Comparison of ENCODE assay signal across 11 mouse cellular contexts in genomic region chr6:54485000-54485399, GRCm38 (mm10). TPM values are rescaled to one million over a fixed set of nuclear protein-coding genes. Genes with fewer than 3 reads are reported as not detected.
A peak's percentile ranks its signal among the peaks of the same experiment; 100 is the strongest.
DNase-seq lines count a peak whose midpoint lies in the region; ATAC-seq lines count a peak whose summit lies in the region.
"Had no signal": no experiment of that assay in that cellular context is flagged by ENCODE, and none has a peak within 500 bp of the region (broad histone marks: within the 10 kb centered on the region; RNA-seq: fewer than 3 reads in every experiment).

No protein-coding gene starts in this region.

- WGBS in neural tube, embryonic 11.5 days: 14% methylated on average over 11 of the region's 12 CpGs
- WGBS in forebrain, embryonic 10.5 days: 13% methylated on average over 12 of the region's 12 CpGs
- 26% methylated on average over 12 of the region's 12 CpGs for WGBS in intestine, embryonic 15.5 days
- WGBS in stomach, embryonic 14.5 days: 24% methylated on average over 12 of the region's 12 CpGs

- H3K36me3 ChIP-seq in neural tube, embryonic 11.5 days (ENCODE audit: control insufficient read depth, insufficient read depth, low read length): no peaks in the 10 kb centered on the region
- H3K36me3 ChIP-seq in forebrain, embryonic 10.5 days (replicated peaks): no peaks in the 10 kb centered on the region
- no peaks in the 10 kb centered on the region for H3K36me3 ChIP-seq in intestine, embryonic 15.5 days
- no peaks in the 10 kb centered on the region for H3K36me3 ChIP-seq in stomach, embryonic 14.5 days (ENCODE audit: control insufficient read depth, insufficient read depth, low read length)

- DNase-seq in neural tube, embryonic 11.5 days (ENCODE audit: low spot score): no peak
- no peak for DNase-seq in neural tube, embryonic 10.5 days (ENCODE audit: extremely low spot score, low spot score)
- peak; percentile 41 for DNase-seq in forebrain, embryonic 10.5 days (ENCODE audit: extremely low spot score, low spot score)
- no peak for DNase-seq in frontal cortex, postnatal 14 days (ENCODE audit: low spot score in 2 of 2)
- no peak for DNase-seq in spleen, postnatal 36 days (ENCODE audit: low spot score in 2 of 2)
- no peak for DNase-seq in T-cell, adult 2 months (ENCODE audit: low spot score)
- DNase-seq: adrenal gland, adult 8-10 months had no signal

- 0 out of 2 replicates have a peak, but pooled peaks cover 3% of the 10 kb centered on the region for H3K27me3 ChIP-seq in neural tube, embryonic 11.5 days (ENCODE audit: control insufficient read depth, insufficient read depth, low read length)
- peaks cover 36% of the 10 kb centered on the region for H3K27me3 ChIP-seq in forebrain, embryonic 10.5 days (ENCODE audit: poor library complexity, severe bottlenecking)
- H3K27me3 ChIP-seq in intestine, embryonic 15.5 days (replicated peaks): no peaks in the 10 kb centered on the region
- peaks cover 4% of the 10 kb centered on the region; the same call in 1 of the 2 replicates for H3K27me3 ChIP-seq in stomach, embryonic 14.5 days (ENCODE audit: control insufficient read depth, insufficient read depth, low read length)

- peak overlapping the region; percentile 27; the same call in 1 of the 2 replicates for H3K4me3 ChIP-seq in neural tube, embryonic 11.5 days (ENCODE audit: low read depth, low read length)
- H3K4me3 ChIP-seq in forebrain, embryonic 10.5 days: peak overlapping the region; percentile 59
- peak overlapping the region; percentile 23 for H3K4me3 ChIP-seq in intestine, embryonic 15.5 days (replicated peaks)
- H3K4me3 ChIP-seq in stomach, embryonic 14.5 days (ENCODE audit: low read depth, low read length): peak overlapping the region; percentile 14; the same call in 1 of the 2 replicates
- H3K4me3 ChIP-seq: erythroblast, embryonic 14.5 days had no signal

- H3K27ac ChIP-seq in neural tube, embryonic 11.5 days (ENCODE audit: low read depth, low read length): no peak overlapping the region
- peak overlapping the region; percentile 80 for H3K27ac ChIP-seq in forebrain, embryonic 10.5 days
- H3K27ac ChIP-seq in intestine, embryonic 15.5 days: no peak overlapping the region
- H3K27ac ChIP-seq in stomach, embryonic 14.5 days (ENCODE audit: low read length): no peak overlapping the region
- H3K27ac ChIP-seq: liver, embryonic 14.5 days had no signal

- H3K9me3 ChIP-seq in neural tube, embryonic 11.5 days (ENCODE audit: control insufficient read depth, low read length): no peaks in the 10 kb centered on the region
- H3K9me3 ChIP-seq in forebrain, embryonic 10.5 days: no peaks in the 10 kb centered on the region
- no peaks in the 10 kb centered on the region for H3K9me3 ChIP-seq in intestine, embryonic 15.5 days
- no peaks in the 10 kb centered on the region for H3K9me3 ChIP-seq in stomach, embryonic 14.5 days (ENCODE audit: control insufficient read depth, low read depth, low read length)

- H3K4me2 ChIP-seq in neural tube, embryonic 11.5 days (ENCODE audit: low read depth): peak overlapping the region; percentile 56
- H3K4me2 ChIP-seq in intestine, embryonic 15.5 days (replicated peaks): peak overlapping the region; percentile 63
- peak overlapping the region; percentile 53 for H3K4me2 ChIP-seq in stomach, embryonic 14.5 days (replicated peaks; ENCODE audit: low read depth, low read length)

- H3K4me1 ChIP-seq in neural tube, embryonic 11.5 days (ENCODE audit: control insufficient read depth, insufficient read depth, low read length): 0 out of 2 replicates have a peak, but pooled peaks cover 2% of the 10 kb centered on the region
- H3K4me1 ChIP-seq in forebrain, embryonic 10.5 days: peaks cover 23% of the 10 kb centered on the region
- H3K4me1 ChIP-seq in intestine, embryonic 15.5 days (replicated peaks): peaks cover 11% of the 10 kb centered on the region; the same call in 1 of the 2 replicates
- H3K4me1 ChIP-seq in stomach, embryonic 14.5 days (ENCODE audit: control insufficient read depth, insufficient read depth, low read length): no peaks in the 10 kb centered on the region

- H3K9ac ChIP-seq in neural tube, embryonic 11.5 days (ENCODE audit: low read length): peak overlapping the region; percentile 39
- no peak overlapping the region for H3K9ac ChIP-seq in intestine, embryonic 15.5 days
- H3K9ac ChIP-seq in stomach, embryonic 14.5 days (replicated peaks; ENCODE audit: low read depth, low read length): no peak overlapping the region
- H3K9ac ChIP-seq: liver, embryonic 14.5 days had no signal

- no peak for ATAC-seq in neural tube, embryonic 11.5 days (ENCODE audit: insufficient read depth, low FRiP score, low TSS enrichment)
- peak; percentile 44 for ATAC-seq in intestine, embryonic 15.5 days
- ATAC-seq in stomach, embryonic 14.5 days (ENCODE audit: insufficient number of reproducible peaks, insufficient read depth, low FRiP score, low read depth): peak; percentile 38; the same call in 1 of the 2 replicates

RNA-seq across cellular contexts. Expression of gene Wipf3, which starts 55.6 kb away (rescaled TPM):
- 0.34 and 0.80 TPM in 2 replicates for polyA plus RNA-seq in neural tube, embryonic 11.5 days (2014; fragmentation: Nextera tagmentation; extraction: Ambion mirVana)
- polyA plus RNA-seq in forebrain, embryonic 10.5 days (2016; fragmentation: Nextera tagmentation; extraction: Ambion mirVana): 0.72 and 0.90 TPM in 2 replicates
- polyA plus RNA-seq in intestine, embryonic 15.5 days (2015; fragmentation: Nextera tagmentation; extraction: Ambion mirVana): 1.1 and 1.9 TPM in 2 replicates
- 1.3 and 1.5 TPM in 2 replicates for polyA plus RNA-seq in stomach, embryonic 14.5 days (2014; fragmentation: Nextera tagmentation; extraction: Ambion mirVana)
- polyA plus RNA-seq: erythroblast, embryonic 14.5 days had no signal
